Mouse (Mus musculus) C3H10T1/2 (cell line): ENCODE results near the gene Olfr1381. TPM values are rescaled to one million over a fixed set of nuclear protein-coding genes. Genes with fewer than 3 reads are reported as not detected.

Experiments
- polyA plus RNA-seq, 2 experiments: library from polyadenylated mRNA; unstranded; fragments of >200 nt; fragmentation: generic; extraction: Trizol; gene quantifications; one replicate each; pipeline ENCODE4 v1.2.1; 2012; ENCODE audit warnings: missing spikeins in 2 of 2

Olfr1381 gene
- not detected for polyA plus RNA-seq

GRCm38 (mm10) chr11:49543149-49543548 is at the start of gene Olfr1381:
Gene Olfr1381, plus strand, starts transcription at chr11:49543449.

GRCm38 (mm10) chr11:49519348-49519747 is 23.9 kb upstream of the Olfr1381 start, which contains the start of gene Olfr1383:
Gene Olfr1383, plus strand, starts transcription at chr11:49519648.

GRCm38 (mm10) chr11:49527947-49528346 is 15.3 kb upstream of the Olfr1381 start, which contains the start of gene Olfr1382:
Gene Olfr1382, plus strand, starts transcription at chr11:49528247.

GRCm38 (mm10) chr11:49556578-49556977 is 13.3 kb downstream of the Olfr1381 start, which contains the start of gene Olfr1380:
Gene Olfr1380, plus strand, starts transcription at chr11:49556878.

Other genes with a start within 250 kb of the Olfr1381 start
- not detected for gene Olfr10, start 238.7 kb upstream of the Olfr1381 start, polyA plus RNA-seq
- not detected for gene Olfr1391, start 220.7 kb upstream of the Olfr1381 start, polyA plus RNA-seq
- not detected for gene Olfr1390, start 208.3 kb upstream of the Olfr1381 start, polyA plus RNA-seq
- not detected for gene Olfr1389, start 120.4 kb upstream of the Olfr1381 start, polyA plus RNA-seq
- under 1 TPM; 0.01 TPM for gene Olfr1388, start 106.8 kb upstream of the Olfr1381 start, polyA plus RNA-seq
- gene Olfr1387, start 88.1 kb upstream of the Olfr1381 start, polyA plus RNA-seq, result not detected
- not detected for gene Olfr1386, start 78.4 kb upstream of the Olfr1381 start, polyA plus RNA-seq
- gene Olfr1385, start 54.4 kb upstream of the Olfr1381 start, polyA plus RNA-seq, result under 1 TPM in 1 of 2 experiments, not detected in 1; 0.01 TPM
- gene Olfr1384, start 36.7 kb upstream of the Olfr1381 start, polyA plus RNA-seq, result not detected
- not detected for gene Olfr1383, start 23.8 kb upstream of the Olfr1381 start, polyA plus RNA-seq
- not detected for gene Olfr1382, start 15.2 kb upstream of the Olfr1381 start, polyA plus RNA-seq
- not detected for gene Olfr1380, start 13.4 kb downstream of the Olfr1381 start, polyA plus RNA-seq
- not detected for gene Flt4, start 65.8 kb downstream of the Olfr1381 start, polyA plus RNA-seq
- not detected for gene Scgb3a1, start 120.2 kb downstream of the Olfr1381 start, polyA plus RNA-seq
- 10 to 100 TPM in 1 of 2 experiments, 1 to 10 TPM in 1; 1.2 to 10.5 TPM for gene Cnot6, start 169.3 kb downstream of the Olfr1381 start, polyA plus RNA-seq